Mouse (Mus musculus) left cerebral cortex, adult 8-10 months (tissue): ENCODE results near the gene Galntl6. TPM values are rescaled to one million over a fixed set of nuclear protein-coding genes. Genes with fewer than 3 reads are reported as not detected.

Source experiments
- DNase-seq, 2 experiments: peaks; one replicate each; pipeline ENCODE4 v3.0.0; 2022; ENCODE audit warnings: low spot score in 2 of 2
- total RNA-seq, 4 experiments: library from RNA; stranded (reverse); gene quantifications; 2 replicates each; pipeline ENCODE4 v1.2.4; 2022

The Galntl6 gene
- total RNA-seq, result 10 to 100 TPM; 26.4 to 36.6 (median 28.9) TPM

- peak; percentile 33 to 43 for DNase-seq
These were observed at the start of gene Galntl6 for GRCm38 (mm10) chr8:58912196-58912839. Gene Galntl6, minus strand, starts transcription at chr8:58912640.

- DNase-seq, result no peak
These were observed 44.8 kb upstream of the Galntl6 start for GRCm38 (mm10) chr8:58957195-58957739.

GRCm38 (mm10) chr8:58943773-58944172 is 31.3 kb upstream of the Galntl6 start:
- DNase-seq, result no peak

- no peak for DNase-seq
These were observed 18.6 kb upstream of the Galntl6 start for GRCm38 (mm10) chr8:58931066-58931465.

GRCm38 (mm10) chr8:58915142-58915541 is 2.7 kb upstream of the Galntl6 start:
- DNase-seq, result no peak

GRCm38 (mm10) chr8:58913640-58913968 is 1.2 kb upstream of the Galntl6 start:
- DNase-seq, result no peak

GRCm38 (mm10) chr8:58912840-58913639 is 600 bp upstream of the Galntl6 start:
- DNase-seq, result peak; percentile 15 to 43

GRCm38 (mm10) chr8:58911677-58912076 is 763 bp downstream of the Galntl6 start, which contains the start of gene BC030500:
Gene BC030500, plus strand, starts transcription at chr8:58911755.
- DNase-seq, result no peak

GRCm38 (mm10) chr8:58904465-58904864 is 8.0 kb downstream of the Galntl6 start:
- DNase-seq, result no peak

- DNase-seq, result no peak
These were observed 16.5 kb downstream of the Galntl6 start for GRCm38 (mm10) chr8:58895960-58896359.

- no peak for DNase-seq
These were observed 21.8 kb downstream of the Galntl6 start for GRCm38 (mm10) chr8:58890591-58890990.

GRCm38 (mm10) chr8:58886405-58886804 is 26.0 kb downstream of the Galntl6 start:
- DNase-seq, result no peak

GRCm38 (mm10) chr8:58824347-58824746 is 88.1 kb downstream of the Galntl6 start:
- no peak for DNase-seq

GRCm38 (mm10) chr8:58805190-58805589 is 107.2 kb downstream of the Galntl6 start:
- peak in 1 of 2 experiments; percentile 13 for DNase-seq

- DNase-seq, result no peak
These were observed 110.6 kb downstream of the Galntl6 start for GRCm38 (mm10) chr8:58801847-58802246.

- no peak for DNase-seq
These were observed 158.7 kb downstream of the Galntl6 start for GRCm38 (mm10) chr8:58753769-58754168.

- DNase-seq, result no peak
These were observed 174.5 kb downstream of the Galntl6 start for GRCm38 (mm10) chr8:58737963-58738362.

GRCm38 (mm10) chr8:58691761-58692160 is 220.7 kb downstream of the Galntl6 start:
- no peak for DNase-seq

GRCm38 (mm10) chr8:58677847-58678450 is 234.5 kb downstream of the Galntl6 start:
- DNase-seq, result no peak

- DNase-seq, result no peak
These were observed 243.4 kb downstream of the Galntl6 start for GRCm38 (mm10) chr8:58669075-58669474.

GRCm38 (mm10) chr8:58660019-58660418 is 252.4 kb downstream of the Galntl6 start:
- DNase-seq, result no peak

- DNase-seq, result no peak
These were observed 256.8 kb downstream of the Galntl6 start for GRCm38 (mm10) chr8:58655631-58656030.
